Mouse (Mus musculus) cerebellum, adult 2 months (tissue): ENCODE data around the gene Selenoo.

Source experiments
- CTCF ChIP-seq: fragments of 200-500 bp; IDR thresholded peaks from 2 replicates; pipeline ENCODE4 v1.5.1; 2011; ENCODE audit warnings: low read depth, mild to moderate bottlenecking, control low read depth, low read length, moderate library complexity, borderline replicate concordance; ENCODE audit not compliant: insufficient read depth
- POLR2A ChIP-seq: fragments of 200-500 bp; IDR thresholded peaks from 2 replicates; pipeline ENCODE4 v1.6.1; 2011; ENCODE audit warnings: low read length, control low read depth, borderline replicate concordance; ENCODE audit not compliant: insufficient read depth

GRCm38 (mm10) chr15:89078208-89078836 is 10.6 kb upstream of the Selenoo start:
- TF ChIP-seq CTCF (no peak), POLR2A (no peak)
